Mouse (Mus musculus): ENCODE data around the gene Cdk4. TPM values are rescaled to one million over a fixed set of nuclear protein-coding genes. Genes with fewer than 3 reads are reported as not detected.
"Not testable (repeated sequence)": the region's sequence is repeated elsewhere in the genome, so short reads cannot be mapped to it uniquely, and the experiment has no call there.

The Cdk4 gene
- polyA plus RNA-seq, 1 experiment from 2014 or later, result 1,322 TPM

DNA sequence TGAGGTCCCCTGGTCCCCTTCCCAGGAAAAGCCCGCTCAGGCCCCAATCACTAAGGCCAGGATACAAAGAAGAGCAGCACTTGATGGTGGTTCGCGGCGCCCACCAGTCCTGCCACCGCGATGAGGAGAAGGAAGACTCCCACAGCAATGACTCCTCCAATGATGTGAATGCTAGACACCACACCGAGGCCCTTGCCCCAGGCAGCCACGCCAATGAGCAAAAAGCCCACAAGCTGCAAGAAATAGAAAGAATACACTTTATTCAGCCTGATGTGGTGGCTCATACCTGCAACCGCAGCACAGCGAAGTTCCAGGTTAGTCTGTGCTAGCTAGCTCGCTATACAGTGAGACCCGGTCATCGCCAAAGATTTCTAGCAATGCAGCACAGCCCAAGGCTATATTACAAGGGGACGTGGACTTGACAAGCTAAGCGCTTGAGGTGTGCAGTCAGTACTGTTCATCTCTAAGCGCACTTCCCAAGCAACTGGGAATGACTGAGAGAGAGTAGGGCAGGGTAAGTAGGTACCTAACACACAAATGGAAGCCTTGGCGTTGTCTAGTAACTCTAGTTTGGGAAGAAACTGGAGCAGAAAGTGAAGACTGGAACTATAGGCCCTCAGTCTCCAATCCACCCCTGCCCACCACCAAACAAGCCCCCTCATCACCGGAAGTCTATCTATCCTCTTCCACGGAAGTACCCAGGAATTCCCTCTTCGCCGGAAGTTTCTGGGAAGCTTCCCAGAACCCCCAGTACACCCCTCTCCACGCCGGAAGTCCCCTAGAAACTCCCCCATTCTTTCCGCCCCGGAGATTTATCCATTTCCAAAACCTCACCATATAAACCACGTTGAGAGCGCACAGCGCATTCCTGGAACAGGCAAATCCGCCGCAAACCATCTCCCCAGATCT is 6.2 kb downstream of the Cdk4 start:
- WGBS, result 7% methylated on average over 30 of the region's 30 CpGs
- H3K4me3 ChIP-seq, result peak overlapping the region; percentile 68
- peak overlapping the region; percentile 74 for H3K4me2 ChIP-seq
- peak; percentile 66; the same call in 1 of the 2 replicates for ATAC-seq (ENCODE audit: insufficient number of reproducible peaks, low FRiP score, low TSS enrichment, low read depth)
- peak overlapping the region; percentile 51 for H3K9ac ChIP-seq
- H3K36me3 ChIP-seq, result peaks cover 40% of the 10 kb centered on the region
- no peaks in the 10 kb centered on the region for H3K9me3 ChIP-seq
- H3K4me1 ChIP-seq, result peaks cover 37% of the 10 kb centered on the region
- H3K27me3 ChIP-seq, result no peaks in the 10 kb centered on the region
- peak overlapping the region; percentile 95 for H3K27ac ChIP-seq

DNA sequence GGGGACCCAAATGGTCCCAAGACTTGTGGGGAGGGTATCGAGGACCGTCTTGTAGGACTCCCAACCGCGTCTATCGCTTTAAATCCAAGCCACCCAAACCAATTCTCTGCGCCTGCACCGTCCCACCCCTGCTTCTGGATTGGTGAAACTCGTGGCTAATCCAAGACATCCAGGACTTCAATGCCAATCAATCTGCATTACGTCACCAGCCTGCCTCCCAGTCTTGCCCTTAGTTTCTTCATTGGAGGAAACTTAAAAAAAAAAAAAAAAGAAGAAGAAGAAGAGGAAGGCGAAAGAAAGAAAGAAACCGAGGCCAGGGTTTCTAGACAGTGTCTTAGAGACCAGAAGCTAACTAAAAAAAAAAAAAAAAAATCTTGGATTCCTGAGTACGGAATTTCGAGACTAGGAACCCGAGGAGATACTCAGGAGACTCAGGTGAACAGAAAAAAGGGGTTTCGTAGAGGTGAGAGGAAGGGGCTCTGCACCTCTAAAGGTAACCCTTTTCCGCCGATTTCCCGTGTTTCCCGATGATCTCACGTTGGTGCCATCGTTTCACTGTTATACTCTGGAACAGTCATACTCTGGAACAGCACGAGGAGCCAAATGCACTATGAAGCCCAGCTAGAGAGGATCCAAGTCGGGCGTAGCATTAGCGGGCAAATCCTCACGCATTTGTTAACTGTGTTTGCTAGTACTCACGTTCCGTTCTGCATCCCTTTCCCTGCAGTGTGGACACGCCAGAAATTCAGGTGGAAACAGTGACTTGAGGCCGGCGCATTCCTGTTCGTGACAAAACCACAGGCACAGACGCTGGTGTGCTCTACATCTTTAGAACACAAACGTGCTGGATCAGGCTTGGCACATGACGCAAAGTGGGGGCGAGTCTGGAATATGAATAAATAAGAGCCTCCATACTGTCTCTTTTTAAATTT is 7.1 kb downstream of the Cdk4 start, which contains the start of gene Tspan31:
Gene Tspan31 (minus strand): TSS at position 75 of the 932 bp plus-strand sequence.
- Histone ChIP-seq H3K27me3 (peaks cover 8% of the 10 kb centered on the region), H3K9me3 (no peaks in the 10 kb centered on the region), H3K36me3 (peaks cover 31% of the 10 kb centered on the region), H3K4me1 (peaks cover 30% of the 10 kb centered on the region), H3K4me2 (peak within 1 kb of the TSS; percentile 74), H3K4me3 (peak within 1 kb of the TSS; percentile 68), H3K9ac (peak within 1 kb of the TSS; percentile 54), H3K27ac (peak within 1 kb of the TSS; percentile 95)
- ATAC-seq (ENCODE audit: insufficient number of reproducible peaks, low FRiP score, low TSS enrichment, low read depth), result peak; percentile 88
- 1% methylated on average over 36 of the region's 36 CpGs for WGBS

DNA sequence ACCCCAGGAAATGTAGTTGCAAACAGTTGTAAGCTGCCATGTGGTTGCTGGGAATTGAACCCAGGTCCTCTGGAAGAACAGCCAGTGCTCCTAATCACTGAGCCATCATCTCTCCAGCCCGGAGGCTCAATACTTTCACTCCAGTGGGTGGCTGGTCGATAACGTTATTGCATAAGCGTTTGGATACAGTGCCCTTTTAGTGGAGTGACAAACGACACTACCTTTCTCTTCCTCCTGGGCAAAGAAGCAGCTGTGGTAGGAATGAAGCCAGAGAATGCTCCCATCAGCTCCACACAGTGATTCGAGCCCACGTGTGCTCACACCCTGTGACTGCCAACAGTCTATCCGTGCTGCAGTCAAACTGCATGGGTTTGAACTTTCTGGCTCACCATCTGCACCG is 7.9 kb downstream of the Cdk4 start:
- H3K4me2 ChIP-seq, result peak overlapping the region; percentile 74
- H3K4me3 ChIP-seq, result peak overlapping the region; percentile 68
- no peaks in the 10 kb centered on the region for H3K9me3 ChIP-seq
- H3K9ac ChIP-seq, result peak overlapping the region; percentile 54
- H3K36me3 ChIP-seq, result peaks cover 24% of the 10 kb centered on the region
- peaks cover 26% of the 10 kb centered on the region for H3K4me1 ChIP-seq
- ATAC-seq (ENCODE audit: insufficient number of reproducible peaks, low FRiP score, low TSS enrichment, low read depth), result no peak
- H3K27ac ChIP-seq, result no peak overlapping the region
- WGBS, result 73% methylated on average over 9 of the region's 9 CpGs
- H3K27me3 ChIP-seq, result peaks cover 16% of the 10 kb centered on the region

DNA sequence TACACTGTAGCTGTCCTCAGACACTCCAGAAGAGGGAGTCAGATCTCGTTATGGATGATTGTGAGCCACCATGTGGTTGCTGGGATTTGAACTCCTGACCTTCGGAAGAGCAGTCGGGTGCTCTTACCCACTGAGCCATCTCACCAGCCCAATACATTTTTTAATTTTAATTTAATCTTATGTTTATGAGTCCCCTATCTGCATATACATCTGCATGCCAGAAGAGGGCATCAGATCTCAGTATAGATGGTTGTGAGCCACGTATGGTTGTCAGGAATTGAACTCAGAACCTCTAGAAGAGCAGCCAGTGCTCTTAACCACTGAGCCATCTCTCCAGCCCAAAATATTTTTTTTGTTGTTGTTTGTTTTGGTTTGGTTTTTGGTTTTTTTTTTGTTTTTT is 8.9 kb downstream of the Cdk4 start:
- H3K9ac ChIP-seq; H3K27ac ChIP-seq; H3K9me3 ChIP-seq; H3K4me2 ChIP-seq; ATAC-seq (ENCODE audit: insufficient number of reproducible peaks, low FRiP score, low TSS enrichment, low read depth); H3K4me3 ChIP-seq: not testable (repeated sequence)
- WGBS, result 90% methylated on average over 4 of the region's 4 CpGs
- Histone ChIP-seq H3K4me1 (peaks cover 26% of the 10 kb centered on the region), H3K27me3 (peaks cover 26% of the 10 kb centered on the region), H3K36me3 (peaks cover 13% of the 10 kb centered on the region)

DNA sequence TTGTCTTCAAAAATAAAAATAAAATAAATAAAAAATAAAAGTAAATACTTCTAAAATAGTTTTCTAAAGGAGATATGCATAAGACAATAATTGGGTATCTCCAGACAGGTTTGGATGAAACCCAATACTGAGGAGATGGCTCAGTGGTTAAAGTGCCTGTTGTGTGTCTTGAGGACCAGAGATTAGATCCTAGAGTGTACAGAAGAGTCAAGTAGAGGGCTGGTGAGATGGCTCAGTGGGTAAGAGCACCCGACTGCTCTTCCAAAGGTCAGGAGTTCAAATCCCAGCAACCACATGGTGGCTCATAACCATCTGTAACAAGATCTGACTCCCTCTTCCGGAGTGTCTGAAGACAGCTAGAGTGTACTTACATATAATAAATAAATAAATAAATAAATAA is 9.6 kb downstream of the Cdk4 start:
- H3K27ac ChIP-seq; H3K4me2 ChIP-seq; ATAC-seq (ENCODE audit: insufficient number of reproducible peaks, low FRiP score, low TSS enrichment, low read depth); H3K9me3 ChIP-seq; H3K36me3 ChIP-seq; H3K9ac ChIP-seq; H3K4me3 ChIP-seq: not testable (repeated sequence)
- Histone ChIP-seq H3K27me3 (peaks cover 33% of the 10 kb centered on the region), H3K4me1 (peaks cover 26% of the 10 kb centered on the region)
- 79% methylated on average over 2 of the region's 2 CpGs for WGBS

DNA sequence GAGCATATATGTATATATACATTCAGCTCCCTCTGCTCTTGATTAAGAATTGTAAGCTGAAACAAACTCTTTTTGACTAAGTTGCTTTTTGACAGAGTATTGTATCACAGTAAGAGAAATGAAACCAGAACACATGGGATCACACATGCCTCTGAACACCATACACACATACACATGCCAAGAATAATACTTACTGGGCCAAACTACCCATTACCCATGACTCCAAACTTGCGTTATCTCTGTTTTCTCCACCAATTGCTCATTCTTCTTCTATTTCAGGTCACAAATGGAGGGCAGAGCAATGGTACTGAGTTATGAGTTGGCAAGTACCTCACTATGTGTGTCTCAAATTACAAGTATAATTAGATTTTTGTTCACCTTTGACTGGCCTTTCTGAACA is 10.6 kb downstream of the Cdk4 start:
- peaks cover 23% of the 10 kb centered on the region for H3K4me1 ChIP-seq
- H3K9me3 ChIP-seq, result no peaks in the 10 kb centered on the region
- ATAC-seq (ENCODE audit: insufficient number of reproducible peaks, low FRiP score, low TSS enrichment, low read depth), result no peak
- no peaks in the 10 kb centered on the region for H3K36me3 ChIP-seq
- no peak overlapping the region for H3K4me2 ChIP-seq
- no peak overlapping the region for H3K9ac ChIP-seq
- H3K4me3 ChIP-seq, result no peak overlapping the region
- 92% methylated on average over 1 of the region's 1 CpGs for WGBS
- peaks cover 43% of the 10 kb centered on the region for H3K27me3 ChIP-seq
- no peak overlapping the region for H3K27ac ChIP-seq

DNA sequence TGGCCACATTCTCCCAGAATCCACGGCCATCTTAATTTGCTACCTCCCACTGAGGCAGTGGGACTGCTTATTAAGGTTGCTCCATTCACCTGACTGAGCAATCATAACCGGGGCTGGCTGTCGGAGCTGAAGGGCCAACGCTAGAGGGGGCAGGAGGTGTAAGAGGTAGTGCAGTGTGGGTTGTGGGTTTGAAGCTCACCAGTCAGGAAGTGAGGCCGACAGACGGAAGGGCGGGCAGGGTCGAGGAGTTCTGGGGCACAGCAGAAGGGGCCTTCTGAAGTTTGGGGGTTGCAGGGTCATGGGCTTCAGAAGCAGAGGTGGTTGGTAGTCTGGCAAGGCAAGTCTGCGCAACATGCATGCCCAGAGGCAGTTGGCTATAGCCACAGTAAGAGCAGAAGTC is 11.7 kb downstream of the Cdk4 start, which contains the start of gene Agap2:
Gene Agap2 (plus strand): TSS at position 205 of the 400 bp plus-strand sequence.
- H3K27me3 ChIP-seq, result peaks cover 54% of the 10 kb centered on the region
- H3K36me3 ChIP-seq, result no peaks in the 10 kb centered on the region
- 54% methylated on average over 9 of the region's 9 CpGs for WGBS
- H3K4me2 ChIP-seq, result no peak within 1 kb of the TSS
- H3K9me3 ChIP-seq, result no peaks in the 10 kb centered on the region
- no peak for ATAC-seq (ENCODE audit: insufficient number of reproducible peaks, low FRiP score, low TSS enrichment, low read depth)
- peaks cover 28% of the 10 kb centered on the region for H3K4me1 ChIP-seq
- no peak within 1 kb of the TSS for H3K4me3 ChIP-seq
- no peak within 1 kb of the TSS for H3K9ac ChIP-seq
- H3K27ac ChIP-seq, result no peak within 1 kb of the TSS

DNA sequence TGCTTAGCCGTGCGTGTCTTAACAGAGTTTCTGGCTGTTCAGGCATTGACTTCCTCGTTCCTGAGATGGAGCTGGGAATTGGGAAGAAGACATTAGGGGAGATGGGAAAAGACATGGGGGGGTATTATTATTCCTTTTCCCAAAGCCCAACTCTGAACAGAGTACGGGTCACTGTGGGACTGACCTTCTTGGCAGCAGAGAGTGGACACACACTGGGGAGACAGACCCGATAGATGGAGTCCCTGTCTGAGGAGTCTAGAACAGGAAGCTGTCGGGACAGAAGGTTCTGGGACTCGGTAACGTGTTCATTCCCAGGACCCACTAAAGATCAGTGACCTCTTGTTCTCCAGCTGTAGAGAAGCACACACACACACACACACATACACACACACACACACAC is 12.3 kb downstream of the Cdk4 start:
- H3K9me3 ChIP-seq, result no peaks in the 10 kb centered on the region
- no peak overlapping the region for H3K4me3 ChIP-seq
- no peak overlapping the region for H3K27ac ChIP-seq
- no peak for ATAC-seq (ENCODE audit: insufficient number of reproducible peaks, low FRiP score, low TSS enrichment, low read depth)
- H3K4me1 ChIP-seq, result peaks cover 34% of the 10 kb centered on the region
- H3K9ac ChIP-seq, result no peak overlapping the region
- no peak overlapping the region for H3K4me2 ChIP-seq
- no peaks in the 10 kb centered on the region for H3K36me3 ChIP-seq
- H3K27me3 ChIP-seq, result peaks cover 60% of the 10 kb centered on the region
- WGBS, result 54% methylated on average over 8 of the region's 8 CpGs

DNA sequence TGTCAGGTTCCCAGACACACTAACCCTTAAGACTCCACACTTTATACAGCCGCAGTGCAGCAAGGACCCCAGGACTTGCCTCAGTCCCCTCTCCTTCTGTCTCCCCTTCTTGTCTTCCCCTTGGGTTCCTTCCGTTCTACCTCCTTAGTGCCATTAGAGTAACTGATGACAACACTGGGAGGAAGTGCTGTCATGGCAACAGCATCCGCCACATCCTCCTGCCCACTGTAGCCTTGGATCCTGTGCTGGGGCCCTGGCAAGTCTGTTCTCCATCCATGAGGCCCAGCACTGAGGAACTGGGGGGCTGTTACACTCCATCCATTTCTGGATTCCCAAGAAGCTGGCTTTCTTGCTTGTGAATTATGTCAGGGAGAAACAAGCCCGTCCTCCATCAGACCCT is 12.7 kb downstream of the Cdk4 start:
- WGBS, result 27% methylated on average over 4 of the region's 4 CpGs
- H3K4me2 ChIP-seq, result no peak overlapping the region

DNA sequence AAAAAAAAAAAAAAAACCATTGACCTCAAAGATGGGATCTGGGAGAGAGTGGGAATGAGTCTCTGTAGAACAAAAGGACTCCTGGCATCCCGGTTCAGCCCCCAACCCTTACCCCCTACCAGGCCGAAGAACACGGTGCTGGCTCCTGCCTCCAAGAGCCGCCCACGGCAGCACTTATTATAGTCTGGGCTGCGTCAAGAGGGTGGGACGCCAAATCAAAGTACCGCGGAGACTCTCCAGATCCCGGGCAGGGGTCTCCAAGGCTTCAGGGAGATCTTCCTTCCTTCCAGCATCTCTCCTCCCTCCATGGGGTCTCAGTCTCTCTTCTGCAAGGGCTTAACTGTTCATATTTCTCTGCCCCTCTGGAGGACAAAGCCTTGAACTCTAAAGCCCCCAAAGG is 14.2 kb downstream of the Cdk4 start:
- Histone ChIP-seq H3K27me3 (peaks cover 79% of the 10 kb centered on the region), H3K9ac (no peak overlapping the region), H3K36me3 (no peaks in the 10 kb centered on the region), H3K4me1 (peaks cover 40% of the 10 kb centered on the region), H3K4me2 (no peak overlapping the region), H3K27ac (no peak overlapping the region), H3K4me3 (no peak overlapping the region), H3K9me3 (no peaks in the 10 kb centered on the region)
- ATAC-seq (ENCODE audit: insufficient number of reproducible peaks, low FRiP score, low TSS enrichment, low read depth), result no peak
- WGBS, result 2% methylated on average over 10 of the region's 10 CpGs

More for the DNA sequence above, 12.7 kb downstream of the Cdk4 start:
- H3K4me1 ChIP-seq, result peaks cover 34% of the 10 kb centered on the region
- H3K27me3 ChIP-seq, result peaks cover 64% of the 10 kb centered on the region
- no peak overlapping the region for H3K27ac ChIP-seq
- H3K36me3 ChIP-seq, result no peaks in the 10 kb centered on the region
- no peak overlapping the region for H3K9ac ChIP-seq
- ATAC-seq (ENCODE audit: insufficient number of reproducible peaks, low FRiP score, low TSS enrichment, low read depth), result no peak
- no peak overlapping the region for H3K4me3 ChIP-seq
- H3K9me3 ChIP-seq, result no peaks in the 10 kb centered on the region

DNA sequence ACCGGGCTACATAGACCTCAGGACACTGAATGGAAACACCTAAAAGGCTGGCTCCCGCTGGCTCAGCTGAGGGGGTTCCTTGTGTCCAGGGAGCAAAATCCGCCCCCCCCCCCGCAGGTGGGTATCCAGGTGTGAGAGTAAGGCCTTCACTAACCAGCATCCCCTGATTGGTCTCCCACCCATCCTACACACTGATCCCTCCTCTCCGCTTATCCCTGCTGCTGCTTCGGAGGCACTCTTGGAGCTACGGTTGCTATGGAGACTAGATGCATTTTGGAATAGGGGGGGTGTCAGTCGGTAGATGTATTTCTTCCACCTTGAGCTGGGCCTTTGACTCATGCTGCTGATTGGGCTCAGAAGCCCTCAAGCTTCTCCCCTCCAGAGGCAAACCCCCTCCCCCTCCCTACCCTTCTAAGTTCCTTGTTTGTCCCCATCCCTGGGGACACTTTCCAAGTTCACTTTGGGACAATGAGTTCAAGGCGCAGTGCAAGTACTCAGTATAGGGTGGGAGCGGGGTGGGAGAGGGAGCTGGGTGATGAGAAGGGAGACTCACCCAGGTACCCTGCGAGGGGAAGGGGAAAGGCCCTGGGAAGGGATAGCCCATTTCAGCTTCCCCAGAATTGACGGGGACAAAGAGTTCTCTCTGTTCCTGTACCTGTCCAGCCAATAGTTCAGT is 14.8 kb downstream of the Cdk4 start:
- H3K27ac ChIP-seq, result no peak overlapping the region
- WGBS, result 2% methylated on average over 11 of the region's 12 CpGs
- H3K4me2 ChIP-seq, result peak overlapping the region; percentile 87; the same call in 1 of the 2 replicates
- H3K9ac ChIP-seq, result no peak overlapping the region
- H3K36me3 ChIP-seq, result no peaks in the 10 kb centered on the region
- H3K4me3 ChIP-seq, result peak overlapping the region; percentile 43
- H3K9me3 ChIP-seq, result no peaks in the 10 kb centered on the region
- peaks cover 40% of the 10 kb centered on the region for H3K4me1 ChIP-seq
- peaks cover 85% of the 10 kb centered on the region for H3K27me3 ChIP-seq
- no peak for ATAC-seq (ENCODE audit: insufficient number of reproducible peaks, low FRiP score, low TSS enrichment, low read depth)
